Mouse (Mus musculus) heart, adult 2 months (tissue): ENCODE results near the gene Cirbp. TPM values are rescaled to one million over a fixed set of nuclear protein-coding genes. Genes with fewer than 3 reads are reported as not detected.
"Not testable (repeated sequence)": the region's sequence is repeated elsewhere in the genome, so short reads cannot be mapped to it uniquely, and the experiment has no call there.

Experiments
- DNase-seq, 2 experiments: peaks; one replicate each; pipeline ENCODE4 v3.0.0; 2021
- H3K27ac ChIP-seq: fragments of 200-600 bp; 2 replicates; pipeline ENCODE4 v1.8.1; 2022
- H3K27me3 ChIP-seq: fragments of 200-500 bp; 2 replicates; pipeline ENCODE4 v1.6.1; 2012; ENCODE audit warnings: mild to moderate bottlenecking, low read length, inconsistent platforms, mixed read lengths; ENCODE audit not compliant: control insufficient read depth, insufficient read depth
- H3K36me3 ChIP-seq: fragments of 200-500 bp; 2 replicates; pipeline ENCODE4 v1.6.1; 2012; ENCODE audit warnings: low read length, inconsistent platforms; ENCODE audit not compliant: control insufficient read depth, insufficient read depth
- H3K4me1 ChIP-seq: fragments of 200-500 bp; 2 replicates; pipeline ENCODE4 v1.6.1; 2011; ENCODE audit warnings: low read length; ENCODE audit not compliant: control insufficient read depth, insufficient read depth
- H3K4me3 ChIP-seq: fragments of 200-600 bp; 2 replicates; pipeline ENCODE4 v1.8.1; 2022
- H3K79me2 ChIP-seq: fragments of 200-500 bp; replicated peaks from 2 replicates; pipeline ENCODE4 v1.6.1; 2012; ENCODE audit warnings: mild to moderate bottlenecking, inconsistent platforms, low read length, moderate library complexity, mixed read lengths; ENCODE audit not compliant: control insufficient read depth, insufficient read depth
- H3K9ac ChIP-seq: fragments of 200-500 bp; 2 replicates; pipeline ENCODE4 v1.6.1; 2012; ENCODE audit warnings: low read depth, mild to moderate bottlenecking, control low read depth, inconsistent platforms, low read length, mixed read lengths
- CTCF ChIP-seq: fragments of 200-600 bp; IDR thresholded peaks from 2 replicates; pipeline ENCODE4 v1.8.1; 2022; ENCODE audit warnings: antibody characterized with exemption, mild to moderate bottlenecking, moderate library complexity
- EP300 ChIP-seq: fragments of 200-500 bp; IDR thresholded peaks from 2 replicates; pipeline ENCODE4 v1.6.1; 2011; ENCODE audit warnings: low read depth, low read length, control low read depth; ENCODE audit not compliant: insufficient read depth
- POLR2A ChIP-seq: fragments of 200-500 bp; IDR thresholded peaks from 2 replicates; pipeline ENCODE4 v1.6.1; 2011; ENCODE audit warnings: mild to moderate bottlenecking, low read depth, low read length, control low read depth; ENCODE audit not compliant: insufficient read depth
- WGBS: fragments of 180-500 bp; shearing (Covaris S2); methylation state at CpG from one replicate; pipeline ENCODE4 v1.1.7; 2018; 5-methylcytosine and 5-hydroxymethylcytosine counted together
- intact Hi-C: fragments of 180-260 bp; cut with DNase I; formaldehyde crosslinking; loops from one replicate; pipeline ENCODE4 v1.15.1; 2025
- polyA plus RNA-seq: library from polyadenylated mRNA; depleted of rRNA; stranded (reverse); fragments of >200 nt; gene quantifications from 2 replicates; pipeline ENCODE4 v1.2.3, GENCODE M21; 2012; rRNA removed
- total RNA-seq, 2 experiments: library from RNA; stranded (reverse); gene quantifications; 2 replicates each; pipeline ENCODE4 v1.2.3; 2021

The Cirbp gene
- total and polyA plus RNA-seq, 3 experiments = 34.2 to 85.8 (median 43.2) TPM

- no peaks in the 10 kb centered on the region for H3K4me1 ChIP-seq
- no peaks in the 10 kb centered on the region for H3K36me3 ChIP-seq
- H3K79me2 ChIP-seq = no peaks in the 10 kb centered on the region
- DNase-seq = no peak
- intact Hi-C loops = no loop called here
- WGBS = 84% methylated on average over 10 of the region's 10 CpGs
- no peak for TF ChIP-seq CTCF
- no peak overlapping the region for H3K4me3 ChIP-seq
- no peak overlapping the region for H3K27ac ChIP-seq
- H3K9ac ChIP-seq = no peak overlapping the region
- H3K27me3 ChIP-seq = no peaks in the 10 kb centered on the region
These were observed 41.9 kb downstream of the Cirbp start for GRCm38 (mm10) chr10:80207676-80208075.

GRCm38 (mm10) chr10:80208248-80208647, 42.5 kb downstream of the Cirbp start:
- Histone ChIP-seq H3K27ac (no peak overlapping the region), H3K4me1 (no peaks in the 10 kb centered on the region), H3K4me3 (no peak overlapping the region), H3K27me3 (no peaks in the 10 kb centered on the region), H3K9ac (no peak overlapping the region), H3K79me2 (no peaks in the 10 kb centered on the region), H3K36me3 (no peaks in the 10 kb centered on the region)
- intact Hi-C loops = no loop called here
- WGBS = 90% methylated on average over 4 of the region's 4 CpGs
- no peak for TF ChIP-seq POLR2A
- TF ChIP-seq EP300 = no peak
- TF ChIP-seq CTCF = no peak
- no peak for DNase-seq

GRCm38 (mm10) chr10:80208841-80209371, 43.1 kb downstream of the Cirbp start:
- Histone ChIP-seq H3K27me3 (no peaks in the 10 kb centered on the region), H3K36me3 (no peaks in the 10 kb centered on the region), H3K9ac (no peak overlapping the region), H3K4me1 (no peaks in the 10 kb centered on the region), H3K27ac (no peak overlapping the region), H3K4me3 (no peak overlapping the region), H3K79me2 (no peaks in the 10 kb centered on the region)
- DNase-seq = no peak
- TF ChIP-seq EP300 (no peak), POLR2A (no peak), CTCF (no peak)
- intact Hi-C loops = no loop called here
- WGBS = 51% methylated on average over 24 of the region's 24 CpGs

GRCm38 (mm10) chr10:80211547-80212103, 45.8 kb downstream of the Cirbp start:
- H3K27ac ChIP-seq, H3K36me3 ChIP-seq, H3K9ac ChIP-seq, DNase-seq, intact Hi-C loops, H3K27me3 ChIP-seq, H3K79me2 ChIP-seq, H3K4me1 ChIP-seq, H3K4me3 ChIP-seq: not testable (repeated sequence)
- WGBS = 73% methylated on average over 7 of the region's 7 CpGs

GRCm38 (mm10) chr10:80215048-80215772, 49.4 kb downstream of the Cirbp start:
- Histone ChIP-seq H3K36me3 (no peaks in the 10 kb centered on the region), H3K27ac (no peak overlapping the region), H3K9ac (no peak overlapping the region), H3K4me3 (no peak overlapping the region), H3K79me2 (no peaks in the 10 kb centered on the region), H3K4me1 (no peaks in the 10 kb centered on the region), H3K27me3 (no peaks in the 10 kb centered on the region)
- intact Hi-C loops = no loop called here
- no peak for DNase-seq
- TF ChIP-seq EP300 = no peak
- TF ChIP-seq POLR2A = no peak
- TF ChIP-seq CTCF = no peak
- WGBS = 42% methylated on average over 16 of the region's 16 CpGs

GRCm38 (mm10) chr10:80220676-80221075, 54.9 kb downstream of the Cirbp start:
- no peak for DNase-seq
- Histone ChIP-seq H3K27ac (no peak overlapping the region), H3K4me1 (no peaks in the 10 kb centered on the region; the same call in 1 of the 2 replicates), H3K4me3 (no peak overlapping the region), H3K9ac (no peak overlapping the region), H3K27me3 (no peaks in the 10 kb centered on the region), H3K36me3 (no peaks in the 10 kb centered on the region), H3K79me2 (no peaks in the 10 kb centered on the region)
- 57% methylated on average over 6 of the region's 9 CpGs for WGBS
- TF ChIP-seq POLR2A (no peak), CTCF (no peak), EP300 (no peak)
- intact Hi-C loops = no loop called here

Other genes with a start within 250 kb of the Cirbp start
Only the 30 nearest of the 32 such genes appear.
- 1 to 10 TPM; 1.3 to 1.5 TPM for gene Arid3a, start 238.9 kb upstream of the Cirbp start, total RNA-seq
- gene Arid3a, start 238.9 kb upstream of the Cirbp start, polyA plus RNA-seq = 0.88 and 1.7 TPM in 2 replicates
- gene Wdr18, start 205.8 kb upstream of the Cirbp start, total RNA-seq = 10 to 100 TPM; 27.8 to 29.4 TPM
- gene Wdr18, start 205.8 kb upstream of the Cirbp start, polyA plus RNA-seq = 31.7 and 32.2 TPM in 2 replicates
- gene Grin3b, start 195.3 kb upstream of the Cirbp start, total RNA-seq = under 1 TPM; 0.20 to 0.31 TPM
- 0.20 and 0.29 TPM in 2 replicates for gene Grin3b, start 195.3 kb upstream of the Cirbp start, polyA plus RNA-seq
- 100 to 1,000 TPM; 109 to 124 TPM for gene Tmem259, start 181.7 kb upstream of the Cirbp start, total RNA-seq
- gene Tmem259, start 181.7 kb upstream of the Cirbp start, polyA plus RNA-seq = 184 and 220 TPM in 2 replicates
- 10 to 100 TPM; 30.2 to 39.3 TPM for gene Cnn2, start 177.4 kb upstream of the Cirbp start, total RNA-seq
- gene Cnn2, start 177.4 kb upstream of the Cirbp start, polyA plus RNA-seq = 52.5 and 60.7 TPM in 2 replicates
- gene Abca7, start 169.5 kb upstream of the Cirbp start, total RNA-seq = 1 to 10 TPM; 6.6 to 8.0 TPM
- 9.2 and 10.8 TPM in 2 replicates for gene Abca7, start 169.5 kb upstream of the Cirbp start, polyA plus RNA-seq
- 1 to 10 TPM; 3.5 to 5.1 TPM for gene Arhgap45, start 149.3 kb upstream of the Cirbp start, total RNA-seq
- gene Arhgap45, start 149.3 kb upstream of the Cirbp start, polyA plus RNA-seq = 8.9 and 16.6 TPM in 2 replicates
- 10 to 100 TPM; 78.3 to 89.8 TPM for gene Polr2e, start 126.2 kb upstream of the Cirbp start, total RNA-seq
- gene Polr2e, start 126.2 kb upstream of the Cirbp start, polyA plus RNA-seq = 182 and 194 TPM in 2 replicates
- 1,000 to 10,000 TPM in 1 of 2 experiments, 100 to 1,000 TPM in 1; 832 to 1,055 TPM for gene Gpx4, start 118.8 kb upstream of the Cirbp start, total RNA-seq
- gene Gpx4, start 118.8 kb upstream of the Cirbp start, polyA plus RNA-seq = 860 and 993 TPM in 2 replicates
- 10 to 100 TPM; 10.6 to 11.2 TPM for gene Sbno2, start 60.4 kb upstream of the Cirbp start, total RNA-seq
- 16.9 and 18.0 TPM in 2 replicates for gene Sbno2, start 60.4 kb upstream of the Cirbp start, polyA plus RNA-seq
- 100 to 1,000 TPM; 140 to 161 TPM for gene Stk11, start 50.2 kb upstream of the Cirbp start, total RNA-seq
- gene Stk11, start 50.2 kb upstream of the Cirbp start, polyA plus RNA-seq = 127 and 144 TPM in 2 replicates
- gene Atp5d, start 27.4 kb upstream of the Cirbp start, total RNA-seq = 1,000 to 10,000 TPM; 1,015 to 1,150 TPM
- gene Atp5d, start 27.4 kb upstream of the Cirbp start, polyA plus RNA-seq = 1,139 and 1,938 TPM in 2 replicates
- gene Cbarp, start 25.1 kb upstream of the Cirbp start, total RNA-seq = 1 to 10 TPM; 3.9 to 4.9 TPM
- gene Cbarp, start 25.1 kb upstream of the Cirbp start, polyA plus RNA-seq = 3.0 and 4.3 TPM in 2 replicates
- 100 to 1,000 TPM in 1 of 2 experiments, 10 to 100 TPM in 1; 96.2 to 102 TPM for gene Midn, start 17.7 kb upstream of the Cirbp start, total RNA-seq
- 50.1 and 74.5 TPM in 2 replicates for gene Midn, start 17.7 kb upstream of the Cirbp start, polyA plus RNA-seq
- gene 1600002K03Rik, start 7.0 kb downstream of the Cirbp start, total RNA-seq = 1 to 10 TPM; 5.9 to 6.0 TPM
- gene 1600002K03Rik, start 7.0 kb downstream of the Cirbp start, polyA plus RNA-seq = 5.6 and 6.3 TPM in 2 replicates
- gene Efna2, start 13.5 kb downstream of the Cirbp start, total RNA-seq = 1 to 10 TPM in 1 of 2 experiments, under 1 TPM in 1; 0.86 to 1.1 TPM
- 1.2 and 1.7 TPM in 2 replicates for gene Efna2, start 13.5 kb downstream of the Cirbp start, polyA plus RNA-seq
- 10 to 100 TPM; 11.1 to 11.8 TPM for gene Mum1, start 60.4 kb downstream of the Cirbp start, total RNA-seq
- 18.0 and 19.4 TPM in 2 replicates for gene Mum1, start 60.4 kb downstream of the Cirbp start, polyA plus RNA-seq
- 1,000 to 10,000 TPM in 1 of 2 experiments, 100 to 1,000 TPM in 1; 943 to 1,108 TPM for gene Ndufs7, start 83.1 kb downstream of the Cirbp start, total RNA-seq
- gene Ndufs7, start 83.1 kb downstream of the Cirbp start, polyA plus RNA-seq = 1,263 and 1,990 TPM in 2 replicates
- 1 to 10 TPM; 8.3 to 8.4 TPM for gene Gamt, start 95.0 kb downstream of the Cirbp start, total RNA-seq
- 8.0 and 11.0 TPM in 2 replicates for gene Gamt, start 95.0 kb downstream of the Cirbp start, polyA plus RNA-seq
- gene Dazap1, start 95.5 kb downstream of the Cirbp start, total RNA-seq = 10 to 100 TPM; 56.4 to 57.9 TPM
- gene Dazap1, start 95.5 kb downstream of the Cirbp start, polyA plus RNA-seq = 37.6 and 41.0 TPM in 2 replicates
- 100 to 1,000 TPM; 748 to 861 TPM for gene Rps15, start 126.5 kb downstream of the Cirbp start, total RNA-seq
- 880 and 1,041 TPM in 2 replicates for gene Rps15, start 126.5 kb downstream of the Cirbp start, polyA plus RNA-seq
- gene Apc2, start 130.0 kb downstream of the Cirbp start, total RNA-seq = 1 to 10 TPM; 2.3 to 2.6 TPM
- 2.4 and 2.7 TPM in 2 replicates for gene Apc2, start 130.0 kb downstream of the Cirbp start, polyA plus RNA-seq
- 10 to 100 TPM; 13.3 to 14.5 TPM for gene 2310011J03Rik, start 154.6 kb downstream of the Cirbp start, total RNA-seq
- gene 2310011J03Rik, start 154.6 kb downstream of the Cirbp start, polyA plus RNA-seq = 27.3 and 28.9 TPM in 2 replicates
- gene Pcsk4, start 163.5 kb downstream of the Cirbp start, total RNA-seq = 1 to 10 TPM; 1.4 to 1.8 TPM
- 4.5 and 4.9 TPM in 2 replicates for gene Pcsk4, start 163.5 kb downstream of the Cirbp start, polyA plus RNA-seq
- 1 to 10 TPM; 2.8 to 3.6 TPM for gene Reep6, start 164.0 kb downstream of the Cirbp start, total RNA-seq
- 2.9 and 4.1 TPM in 2 replicates for gene Reep6, start 164.0 kb downstream of the Cirbp start, polyA plus RNA-seq
- 10 to 100 TPM; 71.9 to 84.5 TPM for gene Adamtsl5, start 182.4 kb downstream of the Cirbp start, total RNA-seq
- 80.9 and 85.2 TPM in 2 replicates for gene Adamtsl5, start 182.4 kb downstream of the Cirbp start, polyA plus RNA-seq
- under 1 TPM; 0.50 to 0.63 TPM for gene Plk5, start 190.5 kb downstream of the Cirbp start, total RNA-seq
- 2.0 and 2.7 TPM in 2 replicates for gene Plk5, start 190.5 kb downstream of the Cirbp start, polyA plus RNA-seq
- 1 to 10 TPM; 7.3 to 7.5 TPM for gene Mex3d, start 221.7 kb downstream of the Cirbp start, total RNA-seq
- 5.8 and 7.9 TPM in 2 replicates for gene Mex3d, start 221.7 kb downstream of the Cirbp start, polyA plus RNA-seq
- 10 to 100 TPM; 86.5 to 95.2 TPM for gene Mbd3, start 233.6 kb downstream of the Cirbp start, total RNA-seq
- 91.4 and 95.1 TPM in 2 replicates for gene Mbd3, start 233.6 kb downstream of the Cirbp start, polyA plus RNA-seq
- gene Uqcr11, start 240.8 kb downstream of the Cirbp start, total RNA-seq = 1,000 to 10,000 TPM; 1,743 to 1,981 TPM
- gene Uqcr11, start 240.8 kb downstream of the Cirbp start, polyA plus RNA-seq = 5,192 and 5,251 TPM in 2 replicates